Mouse (Mus musculus) megakaryocyte-erythroid progenitor cell, adult 5 weeks (primary cell): ENCODE results near the gene Gm4792. TPM values are rescaled to one million over a fixed set of nuclear protein-coding genes. Genes with fewer than 3 reads are reported as not detected.

Experiments
- polyA plus RNA-seq: library from polyadenylated mRNA; stranded (reverse); fragments of >175 nt; gene quantifications from 2 replicates; pipeline ENCODE4 v1.2.3, GENCODE M21; 2012

The Gm4792 gene
- polyA plus RNA-seq: not detected in 2 replicates

DNA sequence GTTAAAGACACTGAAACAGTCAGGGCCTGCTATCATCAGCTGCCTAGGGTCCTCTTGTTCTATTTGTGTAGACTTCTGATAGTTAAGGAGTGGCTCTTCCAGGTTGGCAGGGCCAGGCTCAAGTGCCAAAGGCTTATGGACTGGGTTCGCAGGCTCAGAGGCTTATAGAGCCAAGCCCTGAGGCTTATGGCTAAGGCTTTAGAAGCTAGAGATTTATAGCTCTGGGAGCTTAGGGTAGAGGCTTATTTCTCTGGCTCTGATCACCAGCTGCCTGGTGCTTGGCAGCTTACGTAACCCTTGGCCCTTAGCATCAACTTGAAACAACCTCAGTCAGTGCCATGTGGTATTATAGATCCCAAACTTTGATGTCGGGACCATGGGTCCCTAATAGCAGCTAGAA, at the start of gene Gm4792:
Gene Gm4792 (minus strand): TSS at position 233 of the 400 bp plus-strand sequence.

DNA sequence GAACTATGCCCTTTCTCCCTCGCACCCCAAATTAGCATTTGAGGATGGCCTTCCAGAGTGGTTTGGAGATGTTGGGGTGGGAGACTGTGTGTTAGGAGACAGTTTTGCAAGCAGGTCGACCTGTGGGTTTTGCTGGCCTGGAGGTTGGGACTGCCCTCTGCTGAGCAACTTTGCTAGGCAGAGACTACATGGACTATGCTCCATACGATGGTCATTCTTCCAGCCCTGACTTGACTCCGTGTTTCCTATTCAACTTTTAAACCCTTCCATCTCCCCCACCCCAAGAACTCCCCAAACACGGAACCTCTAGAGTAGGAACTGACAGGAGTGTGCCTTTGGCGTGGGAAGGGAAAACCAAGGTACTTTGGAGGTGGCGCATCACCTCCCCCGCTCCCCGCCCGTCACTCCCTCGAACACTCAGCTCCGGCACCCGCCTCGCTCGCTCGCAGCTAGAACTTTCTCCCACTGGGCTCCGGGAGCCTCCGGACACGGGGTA, 13.1 kb upstream of the Gm4792 start, which contains the start of gene Tmcc3:
Gene Tmcc3 (plus strand): TSS at position 439 of the 496 bp plus-strand sequence.

Other genes starting within 250 kb of the Gm4792 start
- 2.2 TPM in 2 replicates for gene Nr2c1, start 150.7 kb downstream of the Gm4792 start, polyA plus RNA-seq
- gene Ndufa12, start 100.0 kb downstream of the Gm4792 start, polyA plus RNA-seq: 850 and 866 TPM in 2 replicates
- gene Tmcc3, start 13.2 kb upstream of the Gm4792 start, polyA plus RNA-seq: 0.11 and 0.13 TPM in 2 replicates